Mouse (Mus musculus) CH12.LX (cell line): Measurements from ENCODE around the gene H2-Aa. TPM values are rescaled to one million over a fixed set of nuclear protein-coding genes. Genes with fewer than 3 reads are reported as not detected.

Source experiments
- DNase-seq: peaks from one replicate; pipeline ENCODE4 v3.0.0-alpha.2; 2013; ENCODE audit errors: extremely low read depth
- H3K27ac ChIP-seq: 2 replicates; pipeline ENCODE4 v1.5.1; 2012; ENCODE audit warnings: low read depth, mild to moderate bottlenecking, control low read depth, moderate library complexity; ENCODE audit not compliant: insufficient read depth
- H3K27me3 ChIP-seq: replicated peaks from 2 replicates; pipeline ENCODE3; 2012; ENCODE audit warnings: inconsistent platforms
- H3K36me3 ChIP-seq, 2 experiments: replicated peaks in 1 of 2; 2 replicates each; pipeline versions ENCODE3 to v1.6.1; 2012; ENCODE audit warnings: inconsistent platforms in 1 of 2, low read length in 1 of 2, mild to moderate bottlenecking in 1 of 2, mixed read lengths in 1 of 2, moderate library complexity in 1 of 2; ENCODE audit not compliant: control insufficient read depth in 1 of 2, insufficient read depth in 1 of 2
- H3K4me1 ChIP-seq, 2 experiments: 2 replicates each; pipeline ENCODE4 v1.6.1; 2012; ENCODE audit warnings: inconsistent platforms in 1 of 2, moderate library complexity in 1 of 2; ENCODE audit not compliant: insufficient read depth in 2 of 2, control insufficient read depth in 1 of 2
- H3K4me2 ChIP-seq: 2 replicates; pipeline ENCODE4 v1.6.1; 2012; ENCODE audit warnings: low read depth, mild to moderate bottlenecking, control low read depth; ENCODE audit not compliant: poor library complexity, insufficient read depth, severe bottlenecking
- H3K4me3 ChIP-seq, 3 experiments: fragments of 150-350 bp in 1 of 3; sonication (generic) in 1 of 3; replicated peaks in 1 of 3; 2 replicates each; pipeline versions ENCODE3 to v1.5.1; 2011 to 2012; ENCODE audit warnings: low read depth in 2 of 3, low read length in 2 of 3, mild to moderate bottlenecking in 2 of 3, moderate library complexity in 2 of 3, control low read depth in 1 of 3, improper control_type of control experiment in 1 of 3, inconsistent platforms in 1 of 3, mixed read lengths in 1 of 3; ENCODE audit not compliant: poor library complexity in 1 of 3
- H3K79me2 ChIP-seq: replicated peaks from 2 replicates; pipeline ENCODE4 v1.6.1; 2012; ENCODE audit warnings: mild to moderate bottlenecking, moderate library complexity; ENCODE audit not compliant: control insufficient read depth, poor library complexity, insufficient read depth, severe bottlenecking; ENCODE audit errors: extremely low read depth
- H3K9ac ChIP-seq: 2 replicates; pipeline ENCODE4 v1.6.1; 2012; ENCODE audit warnings: low read depth, mild to moderate bottlenecking, control low read depth, moderate library complexity; ENCODE audit not compliant: insufficient read depth
- H3K9me3 ChIP-seq: replicated peaks from 2 replicates; pipeline ENCODE3; 2012; ENCODE audit warnings: low read length, inconsistent platforms, mixed read lengths
- BHLHE40 ChIP-seq: IDR thresholded peaks from 2 replicates; pipeline ENCODE4 v1.6.1; 2011; ENCODE audit warnings: mild to moderate bottlenecking, low read depth, low read length, improper control_type of control experiment
- CHD2 ChIP-seq: IDR thresholded peaks from 2 replicates; pipeline ENCODE4 v1.6.1; 2011; ENCODE audit warnings: low read length, improper control_type of control experiment
- ELF1 ChIP-seq: IDR thresholded peaks from 2 replicates; pipeline ENCODE4 v1.6.1; 2014; ENCODE audit warnings: low read depth, mild to moderate bottlenecking, inconsistent platforms, low read length, improper control_type of control experiment
- EP300 ChIP-seq: IDR thresholded peaks from 2 replicates; pipeline ENCODE4 v1.6.1; 2011; ENCODE audit warnings: low read length, improper control_type of control experiment
- ETS1 ChIP-seq: conservative IDR thresholded peaks from 2 replicates; pipeline ENCODE4 v1.6.1; 2012; ENCODE audit warnings: low read depth, mild to moderate bottlenecking, inconsistent platforms, low read length, improper control_type of control experiment, moderate library complexity
- GABPA ChIP-seq: IDR thresholded peaks from 2 replicates; pipeline ENCODE4 v1.6.1; 2012; ENCODE audit warnings: low read depth, low read length, improper control_type of control experiment, inconsistent platforms; ENCODE audit not compliant: insufficient replicate concordance
- IRF4 ChIP-seq: IDR thresholded peaks from 2 replicates; pipeline ENCODE4 v1.6.1; 2014; ENCODE audit warnings: low read depth, mild to moderate bottlenecking, inconsistent platforms, low read length, improper control_type of control experiment
- JUND ChIP-seq: conservative IDR thresholded peaks from 2 replicates; pipeline ENCODE4 v1.6.1; 2011; ENCODE audit warnings: low read depth, low read length, improper control_type of control experiment
- KAT2A ChIP-seq: IDR thresholded peaks from 2 replicates; pipeline ENCODE4 v1.6.1; 2012; ENCODE audit warnings: low read length, improper control_type of control experiment, inconsistent platforms; ENCODE audit not compliant: insufficient replicate concordance
- MAZ ChIP-seq: IDR thresholded peaks from 2 replicates; pipeline ENCODE4 v1.6.1; 2012; ENCODE audit warnings: low read depth, mild to moderate bottlenecking, inconsistent platforms, low read length, improper control_type of control experiment, moderate library complexity
- MXI1 ChIP-seq: IDR thresholded peaks from 2 replicates; pipeline ENCODE4 v1.6.1; 2011; ENCODE audit warnings: mild to moderate bottlenecking, low read depth, low read length, improper control_type of control experiment
- MYC ChIP-seq: IDR thresholded peaks from 2 replicates; pipeline ENCODE4 v1.6.1; 2011; ENCODE audit warnings: low read depth, mild to moderate bottlenecking, improper control_type of control experiment, low read length
- NRF1 ChIP-seq: IDR thresholded peaks from 2 replicates; pipeline ENCODE4 v1.6.1; 2014; ENCODE audit warnings: low read depth, mild to moderate bottlenecking, inconsistent platforms, low read length, improper control_type of control experiment, moderate library complexity
- PAX5 ChIP-seq: IDR thresholded peaks from 2 replicates; pipeline ENCODE4 v1.6.1; 2012; ENCODE audit warnings: low read length, inconsistent platforms, mixed read lengths
- POLR2AphosphoS2 ChIP-seq: IDR thresholded peaks from 2 replicates; pipeline ENCODE4 v1.6.1; 2011; ENCODE audit warnings: low read depth, low read length, improper control_type of control experiment
- RCOR1 ChIP-seq: conservative IDR thresholded peaks from 2 replicates; pipeline ENCODE4 v1.6.1; 2012; ENCODE audit warnings: low read depth, mild to moderate bottlenecking, inconsistent platforms, low read length, improper control_type of control experiment
- SIN3A ChIP-seq: IDR thresholded peaks from 2 replicates; pipeline ENCODE4 v1.6.1; 2012; ENCODE audit warnings: low read length, improper control_type of control experiment, inconsistent platforms
- TBP ChIP-seq: conservative IDR thresholded peaks from 2 replicates; pipeline ENCODE4 v1.6.1; 2011; ENCODE audit warnings: low read depth, low read length, improper control_type of control experiment
- TCF12 ChIP-seq: IDR thresholded peaks from 2 replicates; pipeline ENCODE4 v1.6.1; 2014; ENCODE audit warnings: low read depth, mild to moderate bottlenecking, inconsistent platforms, low read length, improper control_type of control experiment
- USF1 ChIP-seq: IDR thresholded peaks from 2 replicates; pipeline ENCODE4 v1.6.1; 2014; ENCODE audit warnings: low read depth, mild to moderate bottlenecking, inconsistent platforms, low read length, improper control_type of control experiment
- USF2 ChIP-seq: conservative IDR thresholded peaks from 2 replicates; pipeline ENCODE4 v1.6.1; 2011; ENCODE audit warnings: low read depth, low read length, improper control_type of control experiment
- ZC3H11A ChIP-seq: IDR thresholded peaks from 2 replicates; pipeline ENCODE4 v1.6.1; 2012; ENCODE audit warnings: low read depth, mild to moderate bottlenecking, inconsistent platforms, low read length, improper control_type of control experiment
- ZKSCAN1 ChIP-seq: IDR thresholded peaks from 2 replicates; pipeline ENCODE4 v1.6.1; 2012; ENCODE audit warnings: low read depth, inconsistent platforms, low read length, improper control_type of control experiment, borderline replicate concordance
- dilution Hi-C: fragments of 300-500 bp; cut with MboI; formaldehyde crosslinking; loops from 2 replicates; pipeline ENCODE4 v1.14.3; 2020; ENCODE audit warnings: low sequenced_read_pairs; ENCODE audit not compliant: extremely low pct_unique_long_range_greater_than_20kb, extremely low pct_ligation_motif_present
- in situ Hi-C: fragments of 300-500 bp; cut with MboI; formaldehyde crosslinking; loops from 3 replicates; pipeline ENCODE4 v1.14.3; 2019; ENCODE audit warnings: low sequenced_read_pairs, low pct_ligation_motif_present, low pct_unique_long_range_greater_than_20kb, mixed read lengths
- polyA plus RNA-seq: library from polyadenylated mRNA; unstranded; fragments of >175 nt; gene quantifications from 2 replicates; pipeline ENCODE4 v1.2.1, GENCODE M21; 2012; ENCODE audit warnings: low read depth; ENCODE audit not compliant: insufficient read length
- total RNA-seq, 2 experiments: library from RNA; depleted of rRNA; stranded (reverse); fragments of 300-350 nt in 1 of 2; fragments of >200 nt in 1 of 2; gene quantifications; 2 replicates each; pipeline ENCODE4 v1.2.3; 2012 to 2014

Gene H2-Aa
- total and polyA plus RNA-seq, 3 experiments: 385 to 958 (median 488) TPM

- peaks cover 38 to 60% of the 10 kb centered on the region in 2 experiments for H3K36me3 ChIP-seq
- TF ChIP-seq NRF1 (peak; percentile 55), SIN3A (no peak)
Measured at GRCm38 (mm10) chr17:34309683-34310385, 22.2 kb upstream of the H2-Aa start.

GRCm38 (mm10) chr17:34309225-34309624 is 21.6 kb upstream of the H2-Aa start:
- H3K9ac ChIP-seq: no peak overlapping the region
- H3K36me3 ChIP-seq: peaks cover 31 to 53% of the 10 kb centered on the region in 2 experiments
- peak overlapping the region in 2 of 3 experiments; percentile 26 to 28 for H3K4me3 ChIP-seq
- H3K79me2 ChIP-seq: peaks cover 20% of the 10 kb centered on the region
- DNase-seq: no peak
- no peaks in the 10 kb centered on the region for H3K27me3 ChIP-seq
- no peak overlapping the region for H3K4me2 ChIP-seq
- dilution Hi-C loops: no loop called here
- TF ChIP-seq GABPA (no peak), POLR2AphosphoS2 (no peak), EP300 (no peak), MXI1 (no peak), BHLHE40 (no peak), NRF1 (no peak), MYC (no peak), ZKSCAN1 (no peak), USF2 (no peak), TBP (no peak), ZC3H11A (no peak)
- TF ChIP-seq, all 38 proteins: peak for 0
- peaks cover 10 to 53% of the 10 kb centered on the region in 2 experiments for H3K4me1 ChIP-seq
- H3K9me3 ChIP-seq: peaks cover 11% of the 10 kb centered on the region
- H3K27ac ChIP-seq: no peak overlapping the region
- in situ Hi-C loops: no loop called here

More at GRCm38 (mm10) chr17:34309683-34310385, 22.2 kb upstream of the H2-Aa start:
- peak overlapping the region in 1 of 3 experiments; percentile 28 for H3K4me3 ChIP-seq
- H3K9me3 ChIP-seq: peaks cover 11% of the 10 kb centered on the region
- no peak overlapping the region for H3K4me2 ChIP-seq
- H3K27me3 ChIP-seq: no peaks in the 10 kb centered on the region
- in situ Hi-C loops: no loop called here
- H3K9ac ChIP-seq: no peak overlapping the region
- peaks cover 10 to 57% of the 10 kb centered on the region in 2 experiments for H3K4me1 ChIP-seq
- no peak for DNase-seq
- dilution Hi-C loops: no loop called here
- peaks cover 20% of the 10 kb centered on the region for H3K79me2 ChIP-seq
- no peak overlapping the region for H3K27ac ChIP-seq

GRCm38 (mm10) chr17:34308161-34308560 is 20.5 kb upstream of the H2-Aa start:
- H3K4me3 ChIP-seq: peak overlapping the region; percentile 31 to 84 (median 79)
- no peaks in the 10 kb centered on the region for H3K27me3 ChIP-seq
- peak overlapping the region; percentile 54 for H3K4me2 ChIP-seq
- H3K36me3 ChIP-seq: peaks cover 22 to 43% of the 10 kb centered on the region in 2 experiments
- in situ Hi-C loops: no loop called here
- no peak overlapping the region for H3K27ac ChIP-seq
- H3K9ac ChIP-seq: no peak overlapping the region; the same call in 1 of the 2 replicates
- H3K9me3 ChIP-seq: peaks cover 11% of the 10 kb centered on the region
- DNase-seq: no peak
- H3K4me1 ChIP-seq: peaks cover 15 to 53% of the 10 kb centered on the region in 2 experiments
- dilution Hi-C loops: no loop called here
- H3K79me2 ChIP-seq: peaks cover 20% of the 10 kb centered on the region
- no peak for TF ChIP-seq ZKSCAN1
- no peak for TF ChIP-seq SIN3A
- TF ChIP-seq ELF1: no peak
- TF ChIP-seq TCF12: no peak
- TF ChIP-seq MYC: no peak
- no peak for TF ChIP-seq JUND
- no peak for TF ChIP-seq PAX5
- no peak for TF ChIP-seq ETS1
- TF ChIP-seq KAT2A: no peak
- no peak for TF ChIP-seq USF1
- no peak for TF ChIP-seq CHD2
- TF ChIP-seq MAZ: no peak
- TF ChIP-seq RCOR1: no peak
- TF ChIP-seq ZC3H11A: no peak
- no peak for TF ChIP-seq IRF4
